Mouse (Mus musculus) spleen, postnatal 0 days (tissue): ENCODE results near the gene Six4. TPM values are rescaled to one million over a fixed set of nuclear protein-coding genes. Genes with fewer than 3 reads are reported as not detected.

Experiments used
- polyA plus RNA-seq: library from polyadenylated mRNA; unstranded; fragments of >200 nt; fragmentation: Nextera tagmentation; extraction: Ambion mirVana; gene quantifications from 2 replicates; pipeline ENCODE4 v1.2.1, GENCODE M21; 2015

The Six4 gene
- polyA plus RNA-seq: 0.02 and 0.06 TPM in 2 replicates

DNA sequence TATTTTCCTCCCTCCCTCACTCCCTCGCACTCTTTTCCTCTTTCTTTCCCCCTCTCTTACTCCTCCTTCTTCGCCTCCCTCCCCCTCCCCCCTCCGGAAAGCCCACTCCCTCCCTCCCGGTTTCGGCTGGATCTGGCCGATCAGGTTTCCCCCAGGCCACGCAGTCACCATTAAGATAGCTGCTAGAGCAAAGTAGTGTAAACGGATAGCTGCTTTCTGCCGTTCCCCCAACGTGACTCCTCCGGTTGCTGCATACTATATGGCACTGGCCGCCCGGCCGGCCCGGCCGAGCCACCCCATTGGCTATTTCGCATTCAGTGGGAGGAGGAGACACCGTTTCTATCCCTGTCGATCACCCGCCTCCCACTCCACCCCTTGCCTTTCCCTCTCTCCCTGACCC, at the start of gene Six4:
Gene Six4 (minus strand): TSS at position 261 of the 400 bp plus-strand sequence.

DNA sequence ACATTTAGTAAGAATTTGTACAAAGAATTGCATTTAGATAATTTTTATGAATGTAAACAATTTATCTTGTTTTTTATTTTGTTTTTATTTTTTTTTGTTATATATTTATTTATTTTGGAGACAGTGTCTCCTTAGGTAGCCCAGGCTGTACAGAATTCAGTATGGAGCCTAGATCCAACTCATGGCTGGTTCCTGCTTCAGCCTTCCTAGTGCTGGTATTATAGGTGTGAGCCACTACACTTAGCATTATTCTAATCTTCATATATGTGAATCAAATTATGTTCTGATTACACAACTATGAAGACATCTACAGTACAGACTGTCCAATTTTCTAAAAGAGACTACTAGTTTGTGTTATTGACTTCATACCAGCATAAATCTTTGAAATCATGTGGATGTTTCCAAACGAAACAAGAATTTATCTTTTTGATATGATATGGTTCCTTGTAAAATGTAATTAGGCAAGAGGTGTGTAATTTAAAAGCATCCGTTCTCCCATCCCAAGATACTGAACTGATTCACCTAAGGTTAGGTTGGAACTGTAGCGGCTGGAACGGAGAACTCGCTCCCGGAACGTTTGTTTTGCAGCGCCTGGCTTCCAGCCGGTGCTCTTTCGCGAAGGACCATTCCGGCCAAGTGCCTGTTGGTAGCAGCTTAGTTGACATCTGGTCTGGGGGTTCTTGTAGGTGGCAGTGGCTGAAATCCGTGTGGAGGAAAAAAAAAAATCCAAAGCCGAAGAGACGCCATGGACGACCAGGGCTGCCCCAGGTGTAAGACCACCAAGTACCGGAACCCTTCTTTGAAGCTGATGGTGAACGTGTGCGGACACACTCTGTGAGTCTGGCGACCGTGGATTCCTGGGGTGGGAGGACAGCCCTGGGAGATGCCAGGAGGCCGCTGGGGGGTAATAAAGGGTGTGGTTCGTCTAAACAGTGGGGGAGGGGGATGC, 10.1 kb upstream of the Six4 start, which contains the start of gene Mnat1:
Gene Mnat1 (plus strand): TSS at position 625 of the 949 bp plus-strand sequence.

DNA sequence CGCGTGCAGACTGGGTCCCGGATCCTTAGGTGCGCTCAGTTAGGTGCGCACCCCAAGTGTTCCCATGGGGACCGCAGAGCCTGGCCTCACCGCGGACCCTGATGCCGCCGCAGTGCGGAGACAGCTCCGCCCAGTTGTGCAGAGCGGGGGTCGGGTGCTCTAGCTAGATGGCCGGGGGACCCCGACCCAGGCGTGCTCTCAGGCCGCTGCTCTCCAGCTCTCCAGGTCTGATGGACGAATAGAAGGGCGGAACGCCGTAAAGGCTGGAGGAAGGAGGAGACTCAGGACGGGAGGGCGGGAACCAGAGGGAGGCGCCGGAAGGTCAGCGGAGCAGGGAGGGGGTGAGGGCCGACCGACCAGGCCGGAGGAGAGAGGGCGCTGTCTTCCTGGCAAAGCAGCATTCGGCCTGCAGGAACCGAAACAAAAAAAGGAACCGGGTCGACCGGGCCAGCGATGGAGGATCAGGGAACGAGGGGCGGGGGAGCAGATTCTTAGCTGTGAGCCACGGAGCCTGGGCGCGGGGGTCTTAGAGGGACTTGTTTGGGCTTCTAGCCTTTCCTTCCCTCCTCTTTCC, 59.5 kb downstream of the Six4 start, which contains the start of gene Six1:
Gene Six1 (minus strand): TSS at position 220 of the 574 bp plus-strand sequence.

Other genes starting within 250 kb of the Six4 start
- not detected in 2 replicates for gene Six6, start 173.6 kb downstream of the Six4 start, polyA plus RNA-seq
- gene 4930447C04Rik, start 172.7 kb downstream of the Six4 start, polyA plus RNA-seq: 0.51 and 0.62 TPM in 2 replicates
- gene Six1, start 59.6 kb downstream of the Six4 start, polyA plus RNA-seq: not detected in 2 replicates
- 16.2 and 18.0 TPM in 2 replicates for gene Mnat1, start 10.3 kb upstream of the Six4 start, polyA plus RNA-seq
- 8.8 and 8.9 TPM in 2 replicates for gene Trmt5, start 173.3 kb upstream of the Six4 start, polyA plus RNA-seq
- gene Slc38a6, start 173.3 kb upstream of the Six4 start, polyA plus RNA-seq: 3.1 and 5.1 TPM in 2 replicates